Mouse (Mus musculus) neural tube, embryonic 15.5 days (tissue): ENCODE measurements around the gene Cd9. TPM values are rescaled to one million over a fixed set of nuclear protein-coding genes. Genes with fewer than 3 reads are reported as not detected.

Experiments
- ATAC-seq: fragments of 200-750 bp; cut with Nextera tagmentation; 2 replicates; pipeline ENCODE4 v1.8.0; 2017; ENCODE audit warnings: mild to moderate bottlenecking, moderate TSS enrichment, moderate library complexity; ENCODE audit not compliant: low FRiP score
- H3K27ac ChIP-seq: fragments of 300-500 bp; sonication (generic); replicated peaks from 2 replicates; pipeline ENCODE4 v1.5.1; 2015; ENCODE audit warnings: mild to moderate bottlenecking, inconsistent platforms
- H3K27me3 ChIP-seq: fragments of 300-500 bp; sonication (generic); replicated peaks from 2 replicates; pipeline ENCODE4 v1.6.1; 2015; ENCODE audit warnings: inconsistent platforms
- H3K36me3 ChIP-seq: fragments of 300-500 bp; sonication (generic); 2 replicates; pipeline ENCODE4 v1.6.1; 2015; ENCODE audit warnings: inconsistent platforms
- H3K4me1 ChIP-seq: fragments of 300-500 bp; sonication (generic); 2 replicates; pipeline ENCODE4 v1.6.1; 2015; ENCODE audit warnings: inconsistent platforms
- H3K4me2 ChIP-seq: fragments of 300-500 bp; sonication (generic); 2 replicates; pipeline ENCODE4 v1.6.1; 2015; ENCODE audit warnings: inconsistent platforms, mild to moderate bottlenecking, moderate library complexity
- H3K4me3 ChIP-seq: fragments of 300-500 bp; sonication (generic); replicated peaks from 2 replicates; pipeline ENCODE4 v1.5.1; 2015; ENCODE audit warnings: mild to moderate bottlenecking, inconsistent platforms
- H3K9ac ChIP-seq: fragments of 300-500 bp; sonication (generic); replicated peaks from 2 replicates; pipeline ENCODE4 v1.6.1; 2015; ENCODE audit warnings: mild to moderate bottlenecking, inconsistent platforms
- H3K9me3 ChIP-seq: fragments of 300-500 bp; sonication (generic); replicated peaks from 2 replicates; pipeline ENCODE4 v1.6.1; 2016; ENCODE audit warnings: inconsistent platforms
- WGBS: fragments of 180-500 bp; shearing (Covaris S2); methylation state at CpG from one replicate; pipeline ENCODE4 v1.1.7; 2015; ENCODE audit warnings: mixed read lengths; 5-methylcytosine and 5-hydroxymethylcytosine counted together
- polyA plus RNA-seq: library from polyadenylated mRNA; unstranded; fragments of >200 nt; fragmentation: Nextera tagmentation; extraction: Ambion mirVana; gene quantifications from 2 replicates; pipeline ENCODE4 v1.2.1, GENCODE M21; 2015

Cd9 gene
- polyA plus RNA-seq, 1 experiment from 2014 or later, result 112 TPM

GRCm38 (mm10) chr6:125429741-125430140 lies 64.8 kb downstream of the Cd9 start:
- H3K4me3 ChIP-seq, result no peak overlapping the region
- WGBS, result 88% methylated on average over 6 of the region's 6 CpGs

DNA sequence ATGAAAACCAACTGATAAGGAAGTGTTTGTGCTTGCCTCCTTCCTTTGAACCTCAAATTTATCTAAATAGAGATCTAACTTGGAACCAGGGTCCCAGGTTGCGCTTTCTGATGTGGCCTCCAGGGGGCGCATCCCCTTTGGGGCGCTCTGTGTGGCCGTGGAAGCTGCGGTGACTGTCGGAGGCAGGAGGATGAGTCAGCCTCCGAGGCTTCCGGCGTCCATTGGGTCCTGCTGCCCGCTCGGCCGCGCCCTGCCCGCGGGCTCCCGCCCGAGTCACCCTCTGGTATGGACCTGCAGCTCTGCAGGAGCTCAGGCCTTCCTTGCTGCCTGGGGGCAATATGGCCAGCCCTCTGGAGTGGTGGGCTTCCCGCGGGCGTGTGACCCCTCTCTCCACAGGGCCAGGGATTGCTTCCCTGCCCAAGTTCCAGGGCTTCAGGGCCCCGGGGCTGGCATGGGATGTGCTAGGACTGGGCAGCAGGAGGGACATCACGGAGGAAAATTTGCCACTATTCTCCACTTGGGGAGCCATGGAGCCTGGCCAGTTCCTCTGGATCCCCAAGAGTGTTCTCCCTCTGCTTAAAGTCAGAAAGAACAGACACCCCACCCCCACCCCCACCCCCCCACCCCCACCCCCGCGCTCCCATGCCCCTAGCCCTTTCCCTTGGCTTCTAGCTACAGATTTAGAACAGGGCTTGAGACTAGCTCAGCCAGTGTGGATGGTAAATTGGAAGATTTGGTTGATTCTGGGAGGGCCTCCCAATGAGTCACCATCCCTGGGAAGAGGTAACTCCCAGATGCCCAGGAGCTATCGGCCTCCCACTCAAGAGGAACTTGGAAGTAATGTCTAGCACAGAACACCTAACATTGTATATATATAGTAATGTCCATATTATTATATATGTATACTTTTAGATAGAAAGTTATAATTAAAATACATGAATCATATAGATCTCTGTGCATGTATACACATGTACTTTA lies 67.9 kb downstream of the Cd9 start:
- no peaks in the 10 kb centered on the region for H3K27me3 ChIP-seq
- ATAC-seq, result peak; percentile 87
- peak overlapping the region; percentile 56; the same call in 1 of the 2 replicates for H3K27ac ChIP-seq
- no peaks in the 10 kb centered on the region for H3K36me3 ChIP-seq
- peak overlapping the region; percentile 33 for H3K9ac ChIP-seq
- H3K9me3 ChIP-seq, result no peaks in the 10 kb centered on the region
- peak overlapping the region; percentile 45 for H3K4me3 ChIP-seq
- 3% methylated on average over 25 of the region's 25 CpGs for WGBS
- H3K4me2 ChIP-seq, result peak overlapping the region; percentile 74
- peaks cover 20% of the 10 kb centered on the region for H3K4me1 ChIP-seq

More at GRCm38 (mm10) chr6:125429741-125430140, 64.8 kb downstream of the Cd9 start:
- Histone ChIP-seq H3K27ac (no peak overlapping the region), H3K4me2 (no peak overlapping the region), H3K9ac (no peak overlapping the region), H3K36me3 (no peaks in the 10 kb centered on the region), H3K9me3 (no peaks in the 10 kb centered on the region), H3K4me1 (peaks cover 4% of the 10 kb centered on the region), H3K27me3 (no peaks in the 10 kb centered on the region)
- ATAC-seq, result no peak

DNA sequence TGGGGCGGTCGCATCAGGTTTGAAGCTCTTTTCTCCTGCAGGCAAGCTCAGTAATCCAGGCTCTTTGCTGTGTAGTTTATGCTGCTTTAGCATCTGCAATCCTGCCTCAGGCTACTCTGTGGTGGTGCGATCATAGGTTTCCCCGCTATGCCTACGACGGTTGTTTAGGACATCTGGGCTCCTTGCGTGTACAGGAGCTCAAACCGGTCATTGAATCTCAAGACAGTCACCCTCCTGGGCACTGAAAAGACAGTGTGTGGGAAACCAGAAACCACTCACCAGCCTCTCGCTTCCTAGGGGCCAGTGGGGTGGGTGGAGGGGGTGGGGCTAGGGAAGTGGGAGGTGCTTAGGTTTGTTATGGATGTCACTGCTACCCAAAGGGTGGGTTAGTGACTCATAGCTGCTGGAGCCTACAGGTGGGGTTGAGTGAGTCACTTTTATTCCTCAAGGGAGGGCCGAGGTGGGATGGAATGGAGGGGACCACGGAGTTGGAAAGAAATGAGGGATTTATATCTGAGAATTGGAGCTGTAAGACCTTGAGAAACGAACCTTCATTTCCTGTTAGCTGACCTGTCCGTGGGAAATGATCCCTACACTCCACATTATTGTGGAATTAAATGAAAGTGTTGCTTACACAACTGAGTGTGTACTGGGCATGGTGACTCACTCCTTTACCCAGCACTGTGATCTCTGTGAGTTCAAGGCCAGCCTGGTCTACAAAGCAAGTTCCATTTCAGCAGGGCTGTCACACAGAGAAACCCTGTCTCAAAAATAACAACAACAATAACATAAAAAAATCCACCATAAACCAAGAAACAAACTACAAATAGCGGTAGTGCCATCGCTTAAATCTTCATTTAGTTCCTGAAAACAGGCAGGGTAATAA lies 69.1 kb downstream of the Cd9 start:
- H3K4me3 ChIP-seq, result no peak overlapping the region
- no peak overlapping the region for H3K4me2 ChIP-seq
- H3K4me1 ChIP-seq, result peaks cover 20% of the 10 kb centered on the region
- no peak overlapping the region for H3K9ac ChIP-seq
- 55% methylated on average over 15 of the region's 15 CpGs for WGBS
- no peaks in the 10 kb centered on the region for H3K36me3 ChIP-seq
- ATAC-seq, result no peak
- H3K27ac ChIP-seq, result no peak overlapping the region
- H3K9me3 ChIP-seq, result no peaks in the 10 kb centered on the region
- no peaks in the 10 kb centered on the region for H3K27me3 ChIP-seq

DNA sequence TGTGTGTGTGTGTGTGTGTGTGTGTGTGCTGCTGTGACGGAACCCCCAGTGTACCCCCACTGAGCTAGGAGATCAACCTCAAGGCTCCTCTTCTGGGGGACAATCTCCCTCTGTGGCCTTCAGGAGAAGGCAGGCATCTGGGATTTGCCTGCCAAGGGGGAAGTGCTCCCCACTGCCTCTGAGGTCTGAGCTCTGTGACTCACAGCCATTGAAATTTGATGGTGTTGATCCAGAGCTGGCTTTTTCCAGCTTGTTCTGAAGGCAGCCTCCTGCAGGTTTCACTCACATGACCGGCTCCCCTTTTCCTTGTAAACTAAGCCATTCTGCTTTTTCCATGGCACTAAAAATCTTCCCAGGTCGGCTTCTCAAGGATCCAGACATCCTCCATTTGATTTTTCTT lies 70.4 kb downstream of the Cd9 start:
- no peak overlapping the region for H3K9ac ChIP-seq
- no peak overlapping the region for H3K4me2 ChIP-seq
- no peaks in the 10 kb centered on the region for H3K27me3 ChIP-seq
- ATAC-seq, result no peak
- H3K9me3 ChIP-seq, result no peaks in the 10 kb centered on the region
- H3K36me3 ChIP-seq, result no peaks in the 10 kb centered on the region
- WGBS, result 79% methylated on average over 3 of the region's 3 CpGs
- H3K4me1 ChIP-seq, result peaks cover 20% of the 10 kb centered on the region
- no peak overlapping the region for H3K4me3 ChIP-seq
- H3K27ac ChIP-seq, result no peak overlapping the region

GRCm38 (mm10) chr6:125423507-125423906 lies 71.1 kb downstream of the Cd9 start:
- Histone ChIP-seq H3K9ac (no peak overlapping the region), H3K27me3 (no peaks in the 10 kb centered on the region), H3K4me2 (no peak overlapping the region), H3K36me3 (no peaks in the 10 kb centered on the region), H3K27ac (no peak overlapping the region), H3K9me3 (no peaks in the 10 kb centered on the region), H3K4me1 (peaks cover 20% of the 10 kb centered on the region), H3K4me3 (no peak overlapping the region)
- no peak for ATAC-seq
- 55% methylated on average over 13 of the region's 13 CpGs for WGBS

- Histone ChIP-seq H3K9me3 (no peaks in the 10 kb centered on the region), H3K36me3 (no peaks in the 10 kb centered on the region), H3K27me3 (peaks cover 2% of the 10 kb centered on the region; the same call in 1 of the 2 replicates), H3K4me2 (peak overlapping the region; percentile 52), H3K4me1 (peaks cover 20% of the 10 kb centered on the region), H3K4me3 (no peak overlapping the region), H3K9ac (no peak overlapping the region), H3K27ac (no peak overlapping the region)
- WGBS, result 56% methylated on average over 3 of the region's 3 CpGs
- no peak for ATAC-seq
Observed at GRCm38 (mm10) chr6:125423099-125423498, 71.5 kb downstream of the Cd9 start.

GRCm38 (mm10) chr6:125422051-125422822 lies 72.4 kb downstream of the Cd9 start:
- Histone ChIP-seq H3K27ac (no peak overlapping the region), H3K9me3 (no peaks in the 10 kb centered on the region), H3K27me3 (peaks cover 5% of the 10 kb centered on the region; the same call in 1 of the 2 replicates), H3K4me2 (peak overlapping the region; percentile 52), H3K36me3 (no peaks in the 10 kb centered on the region), H3K4me3 (peak overlapping the region; percentile 15), H3K4me1 (peaks cover 20% of the 10 kb centered on the region), H3K9ac (no peak overlapping the region)
- WGBS, result 15% methylated on average over 20 of the region's 20 CpGs
- no peak for ATAC-seq

DNA sequence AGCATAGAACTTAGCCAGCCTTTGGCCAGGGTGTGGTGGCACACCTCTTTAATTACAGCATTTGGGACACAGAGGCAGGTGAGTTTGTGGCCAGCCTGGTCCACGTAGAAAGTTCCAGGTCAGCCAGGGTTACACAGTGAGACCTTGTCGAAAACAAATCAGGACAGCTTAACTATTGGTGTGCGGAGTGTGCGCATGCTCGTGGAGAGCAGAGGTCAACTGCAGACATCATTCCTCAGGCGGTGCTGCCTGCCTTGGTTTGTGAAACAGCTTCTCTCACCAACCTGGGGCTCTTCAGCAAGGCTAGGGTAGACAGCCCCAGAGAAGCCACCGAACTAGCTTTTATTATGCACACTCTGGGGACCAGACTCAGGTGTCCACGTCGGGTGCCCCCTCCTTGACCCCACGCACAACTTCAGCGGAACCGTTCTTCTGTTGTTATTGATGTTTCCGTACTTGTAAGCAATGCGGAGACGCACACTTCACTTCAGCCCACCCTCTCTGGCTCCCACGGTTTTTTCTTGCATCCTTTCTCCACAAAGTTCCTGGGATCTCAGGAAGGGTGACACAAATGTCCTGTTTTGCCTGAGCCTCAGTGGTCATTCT lies 74.0 kb downstream of the Cd9 start:
- no peak overlapping the region for H3K27ac ChIP-seq
- no peaks in the 10 kb centered on the region for H3K36me3 ChIP-seq
- 79% methylated on average over 16 of the region's 16 CpGs for WGBS
- no peak overlapping the region for H3K9ac ChIP-seq
- ATAC-seq, result no peak
- no peak overlapping the region for H3K4me2 ChIP-seq
- H3K9me3 ChIP-seq, result no peaks in the 10 kb centered on the region
- H3K27me3 ChIP-seq, result peaks cover 5% of the 10 kb centered on the region; the same call in 1 of the 2 replicates
- H3K4me1 ChIP-seq, result peaks cover 16% of the 10 kb centered on the region
- H3K4me3 ChIP-seq, result no peak overlapping the region

GRCm38 (mm10) chr6:125418744-125419143 lies 75.8 kb downstream of the Cd9 start:
- WGBS, result 11% methylated on average over 9 of the region's 9 CpGs
- no peaks in the 10 kb centered on the region for H3K36me3 ChIP-seq
- H3K27ac ChIP-seq, result no peak overlapping the region
- peak; percentile 87; the same call in 1 of the 2 replicates for ATAC-seq
- H3K9me3 ChIP-seq, result no peaks in the 10 kb centered on the region
- H3K4me3 ChIP-seq, result no peak overlapping the region
- peaks cover 16% of the 10 kb centered on the region for H3K4me1 ChIP-seq
- H3K9ac ChIP-seq, result no peak overlapping the region
- no peak overlapping the region for H3K4me2 ChIP-seq
- peaks cover 5% of the 10 kb centered on the region; the same call in 1 of the 2 replicates for H3K27me3 ChIP-seq

DNA sequence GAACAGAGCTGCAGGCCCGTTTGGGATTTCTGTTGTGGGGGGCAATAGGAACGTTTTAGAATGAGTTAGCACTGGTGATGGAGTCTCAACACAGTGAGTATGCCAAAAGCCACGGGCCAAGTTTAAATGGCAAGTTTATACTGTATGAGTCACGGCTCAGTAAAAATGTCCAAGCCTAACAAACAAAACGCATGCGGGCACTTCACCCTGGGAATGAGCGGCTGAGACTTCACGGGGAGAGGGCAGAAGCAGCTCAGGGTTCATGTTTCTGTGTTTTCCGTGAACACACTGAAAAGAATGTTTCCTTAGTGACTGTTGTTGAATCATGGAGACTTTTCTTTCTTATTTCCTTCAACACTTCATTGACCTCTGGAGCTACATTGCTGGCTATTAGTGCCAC lies 81.3 kb downstream of the Cd9 start:
- no peak overlapping the region for H3K9ac ChIP-seq
- H3K4me3 ChIP-seq, result no peak overlapping the region
- H3K4me1 ChIP-seq, result peaks cover 7% of the 10 kb centered on the region; the same call in 1 of the 2 replicates
- H3K36me3 ChIP-seq, result no peaks in the 10 kb centered on the region
- 0 out of 2 replicates have a peak, but pooled peaks cover 2% of the 10 kb centered on the region for H3K9me3 ChIP-seq
- ATAC-seq, result no peak
- H3K27me3 ChIP-seq, result peaks cover 5% of the 10 kb centered on the region; the same call in 1 of the 2 replicates
- no peak overlapping the region for H3K27ac ChIP-seq
- WGBS, result 80% methylated on average over 9 of the region's 9 CpGs
- no peak overlapping the region for H3K4me2 ChIP-seq
